Mouse (Mus musculus) forebrain, postnatal 0 days (tissue): ENCODE results near the gene Nhs. TPM values are rescaled to one million over a fixed set of nuclear protein-coding genes. Genes with fewer than 3 reads are reported as not detected.
"Not testable (repeated sequence)": the region's sequence is repeated elsewhere in the genome, so short reads cannot be mapped to it uniquely, and the experiment has no call there.

Experiments
- ATAC-seq: fragments of 200-750 bp; cut with Nextera tagmentation; 2 replicates; pipeline ENCODE4 v1.8.0; 2017; ENCODE audit warnings: mild to moderate bottlenecking, moderate library complexity
- DNase-seq: peaks from one replicate; pipeline ENCODE4 v3.0.0-alpha.2; 2015
- H3K27ac ChIP-seq: fragments of 300-500 bp; sonication (generic); 2 replicates; pipeline ENCODE4 v1.5.1; 2014; ENCODE audit warnings: low read depth, mild to moderate bottlenecking, antibody characterized with exemption, low read length, moderate library complexity, mixed read lengths
- H3K27me3 ChIP-seq: fragments of 300-500 bp; sonication (generic); 2 replicates; pipeline ENCODE4 v1.6.1; 2014; ENCODE audit warnings: mild to moderate bottlenecking, low read length, mixed read lengths; ENCODE audit not compliant: insufficient read depth
- H3K36me3 ChIP-seq: fragments of 300-500 bp; sonication (generic); 2 replicates; pipeline ENCODE4 v1.6.1; 2014; ENCODE audit warnings: mild to moderate bottlenecking, moderate library complexity; ENCODE audit not compliant: insufficient read depth
- H3K4me1 ChIP-seq: fragments of 300-500 bp; sonication (generic); 2 replicates; pipeline ENCODE4 v1.6.1; 2014; ENCODE audit warnings: antibody characterized with exemption; ENCODE audit not compliant: insufficient read depth
- H3K4me2 ChIP-seq: fragments of 300-500 bp; sonication (generic); 2 replicates; pipeline ENCODE4 v1.6.1; 2014; ENCODE audit warnings: low read depth, mild to moderate bottlenecking, moderate library complexity
- H3K4me3 ChIP-seq: fragments of 300-500 bp; sonication (generic); 2 replicates; pipeline ENCODE4 v1.5.1; 2014; ENCODE audit warnings: low read depth, low read length, mixed read lengths
- H3K9ac ChIP-seq: fragments of 300-500 bp; sonication (generic); 2 replicates; pipeline ENCODE4 v1.6.1; 2014; ENCODE audit warnings: mild to moderate bottlenecking
- H3K9me3 ChIP-seq: fragments of 300-500 bp; sonication (generic); 2 replicates; pipeline ENCODE4 v1.6.1; 2016; ENCODE audit warnings: low read length
- CTCF ChIP-seq: sonication (generic); IDR thresholded peaks from 2 replicates; pipeline ENCODE4 v1.5.1; 2016; ENCODE audit warnings: antibody characterized with exemption, control low read depth, low read depth
- WGBS: fragments of 180-500 bp; shearing (Covaris S2); extraction: QIAGEN DNeasy Blood & Tissue Kit; methylation state at CpG from one replicate; pipeline ENCODE4 v1.1.7; 2014; 5-methylcytosine and 5-hydroxymethylcytosine counted together
- polyA plus RNA-seq: library from polyadenylated mRNA; unstranded; fragments of >200 nt; fragmentation: Nextera tagmentation; extraction: Ambion mirVana; gene quantifications from 2 replicates; pipeline ENCODE4 v1.2.1, GENCODE M21; 2015
- total RNA-seq: library from RNA; depleted of rRNA; stranded (reverse); fragments of >200 nt; gene quantifications from 2 replicates; pipeline ENCODE4 v1.2.3, GENCODE M21; 2014

The Nhs gene
- total and polyA plus RNA-seq, 2 experiments from 2014 or later: 1.9 to 9.4 TPM

DNA sequence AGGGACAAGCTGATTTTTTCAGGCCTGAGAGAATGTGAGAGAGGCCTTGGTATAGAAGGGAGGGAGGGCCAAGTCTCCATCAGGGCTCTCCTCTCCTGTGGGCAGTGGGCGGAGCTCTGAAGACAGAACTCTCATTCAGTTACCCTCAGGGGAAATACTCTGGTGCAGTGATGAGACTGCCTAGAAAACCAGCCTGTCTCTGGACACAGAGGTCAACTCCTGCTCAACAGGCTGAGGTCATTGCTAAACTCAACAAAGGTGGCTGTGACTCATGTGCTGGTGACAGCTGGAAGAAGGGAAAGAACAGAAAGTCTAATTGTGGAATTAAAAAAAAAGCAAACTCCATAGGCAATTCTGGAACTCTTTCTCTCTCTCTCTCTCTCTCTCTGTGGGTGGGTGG lies 282.4 kb downstream of the Nhs start:
- no peak for DNase-seq
- no peak for TF ChIP-seq CTCF
- no peak overlapping the region for H3K27ac ChIP-seq
- no peaks in the 10 kb centered on the region for H3K36me3 ChIP-seq
- H3K27me3 ChIP-seq: no peaks in the 10 kb centered on the region
- H3K4me1 ChIP-seq: no peaks in the 10 kb centered on the region
- no peak overlapping the region for H3K4me3 ChIP-seq
- H3K4me2 ChIP-seq: no peak overlapping the region
- H3K9me3 ChIP-seq: no peaks in the 10 kb centered on the region
- no peak for ATAC-seq
- no peak overlapping the region for H3K9ac ChIP-seq
- 76% methylated on average over 1 of the region's 1 CpGs for WGBS

DNA sequence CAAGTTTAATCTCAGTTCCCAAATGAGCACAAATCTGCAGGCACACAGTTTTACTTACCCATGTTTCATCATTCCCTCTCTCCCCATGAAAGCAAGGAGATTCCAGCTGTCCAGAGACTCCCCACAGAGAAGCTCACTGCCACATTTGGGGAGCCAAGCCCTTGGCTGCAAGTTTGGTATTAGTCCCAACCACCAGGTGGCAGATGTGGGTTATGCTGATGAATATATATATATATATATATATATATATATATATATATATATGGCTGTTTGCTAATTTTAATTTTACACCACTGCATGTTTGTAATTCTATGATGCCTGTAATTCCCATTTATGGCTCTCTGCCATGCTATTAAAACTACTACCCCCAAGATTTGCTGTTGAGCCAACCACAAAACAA lies 286.0 kb downstream of the Nhs start:
- ATAC-seq: no peak

DNA sequence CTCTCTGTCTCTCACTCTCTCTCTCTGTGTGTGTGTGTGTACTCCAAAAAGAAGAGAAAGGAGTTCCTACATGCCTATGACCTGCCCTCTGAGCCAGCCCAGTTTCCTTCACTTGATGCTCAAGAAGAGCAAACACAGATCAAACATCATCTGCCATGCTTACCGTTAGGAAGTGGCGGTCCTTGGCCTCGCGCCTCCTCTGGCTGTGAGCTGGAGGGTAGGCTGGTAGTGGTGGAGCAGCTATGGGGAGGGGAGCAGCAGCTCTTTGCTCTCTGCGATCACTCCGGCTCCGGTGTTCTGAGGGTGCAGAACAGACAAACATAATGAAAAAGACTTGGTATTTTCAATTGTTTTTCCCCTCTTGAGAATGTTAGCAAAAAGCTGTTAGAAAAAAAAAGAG lies 288.2 kb downstream of the Nhs start:
- Histone ChIP-seq H3K27ac (no peak overlapping the region), H3K4me1 (no peaks in the 10 kb centered on the region), H3K36me3 (no peaks in the 10 kb centered on the region), H3K9ac (no peak overlapping the region), H3K9me3 (no peaks in the 10 kb centered on the region), H3K27me3 (no peaks in the 10 kb centered on the region), H3K4me3 (no peak overlapping the region), H3K4me2 (no peak overlapping the region)
- DNase-seq: no peak
- ATAC-seq: no peak
- TF ChIP-seq CTCF: no peak
- 89% methylated on average over 7 of the region's 7 CpGs for WGBS

More for the DNA sequence above, 286.0 kb downstream of the Nhs start:
- no peak overlapping the region for H3K9ac ChIP-seq
- no peaks in the 10 kb centered on the region for H3K4me1 ChIP-seq
- H3K27ac ChIP-seq: no peak overlapping the region
- no peaks in the 10 kb centered on the region for H3K36me3 ChIP-seq
- no peaks in the 10 kb centered on the region for H3K9me3 ChIP-seq
- H3K4me2 ChIP-seq: no peak overlapping the region
- DNase-seq: no peak
- H3K4me3 ChIP-seq: no peak overlapping the region
- no peak for TF ChIP-seq CTCF
- H3K27me3 ChIP-seq: no peaks in the 10 kb centered on the region

DNA sequence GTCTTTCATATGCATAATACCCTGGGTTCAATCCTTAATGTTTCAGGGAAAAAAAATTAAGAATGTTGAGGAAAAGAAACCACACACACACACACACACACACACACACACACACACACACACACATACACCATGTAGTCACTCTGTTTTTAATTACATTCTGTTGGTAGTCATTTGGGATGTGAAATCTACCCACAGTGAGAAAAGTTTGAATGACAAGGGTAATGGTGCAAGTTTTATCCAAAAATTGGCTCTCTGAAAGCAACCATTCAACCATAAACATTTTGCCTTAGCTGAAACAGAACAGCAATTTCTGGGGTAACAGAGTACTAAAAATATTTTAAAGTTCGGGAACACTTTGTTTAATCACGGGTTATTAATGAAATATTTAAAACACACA lies 303.9 kb downstream of the Nhs start:
- Histone ChIP-seq H3K27ac (no peak overlapping the region), H3K36me3 (no peaks in the 10 kb centered on the region), H3K9me3 (no peaks in the 10 kb centered on the region), H3K4me2 (no peak overlapping the region), H3K27me3 (no peaks in the 10 kb centered on the region), H3K9ac (no peak overlapping the region), H3K4me3 (no peak overlapping the region), H3K4me1 (no peaks in the 10 kb centered on the region)
- DNase-seq: no peak
- ATAC-seq: no peak
- TF ChIP-seq CTCF: no peak
- 63% methylated on average over 2 of the region's 2 CpGs for WGBS

DNA sequence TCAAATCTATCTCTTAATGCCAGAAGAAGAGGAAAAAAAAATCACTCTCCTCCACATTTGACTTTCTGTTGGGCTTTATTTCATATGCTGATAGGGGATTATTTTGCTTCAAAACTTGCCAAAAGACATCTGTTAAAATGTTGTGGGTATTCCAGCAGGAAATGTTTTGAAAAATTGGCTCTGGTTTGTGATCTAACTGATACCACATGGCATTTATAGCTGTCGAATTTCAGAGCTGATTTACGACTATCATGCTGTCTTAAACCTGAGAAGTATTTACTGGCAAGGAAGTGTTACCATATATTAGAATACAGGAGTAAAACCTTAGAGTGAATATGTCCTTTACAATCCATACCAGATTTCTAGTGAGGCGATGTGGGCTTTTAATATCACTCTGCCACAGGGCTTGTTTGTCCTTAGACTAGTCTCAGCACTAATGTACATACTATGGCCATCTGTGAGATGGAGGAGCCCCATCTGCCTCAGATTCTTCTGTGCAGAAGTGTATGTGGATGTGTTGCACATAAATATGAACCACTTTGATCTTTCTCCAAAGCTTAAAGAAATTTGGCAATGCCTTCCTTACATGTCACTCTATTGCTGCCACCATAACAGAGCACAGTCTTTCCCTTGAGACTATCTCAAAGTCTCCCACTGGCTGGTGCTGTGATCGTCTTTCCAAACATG lies 305.8 kb downstream of the Nhs start:
- ATAC-seq (peak; percentile 74), DNase-seq (peak; percentile 37)
- Histone ChIP-seq H3K4me3 (no peak overlapping the region), H3K9me3 (no peaks in the 10 kb centered on the region), H3K4me1 (no peaks in the 10 kb centered on the region), H3K36me3 (no peaks in the 10 kb centered on the region), H3K4me2 (no peak overlapping the region), H3K9ac (no peak overlapping the region), H3K27ac (no peak overlapping the region), H3K27me3 (no peaks in the 10 kb centered on the region)
- WGBS: 60% methylated on average over 4 of the region's 4 CpGs
- no peak for TF ChIP-seq CTCF

DNA sequence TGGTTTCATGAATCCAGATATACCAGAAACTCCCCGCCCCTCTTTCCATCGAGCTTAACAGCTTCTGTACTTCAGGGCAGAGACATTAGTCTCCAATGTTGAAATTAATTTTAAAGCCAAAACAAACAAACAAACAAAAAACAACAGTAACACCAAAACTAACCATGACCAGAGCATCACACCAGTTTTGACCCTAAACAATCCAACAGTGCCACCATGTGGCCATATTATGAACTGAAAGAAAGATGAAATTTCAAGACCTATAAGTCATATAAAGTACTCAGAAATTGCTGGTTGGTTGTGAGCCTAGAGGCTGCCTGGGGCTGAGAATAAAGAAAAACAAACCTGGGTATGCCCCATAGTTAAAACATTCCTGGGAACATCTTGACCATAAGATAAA lies 333.3 kb downstream of the Nhs start:
- ATAC-seq, H3K27me3 ChIP-seq, H3K4me2 ChIP-seq, H3K9me3 ChIP-seq, H3K4me1 ChIP-seq, H3K9ac ChIP-seq, H3K27ac ChIP-seq, H3K36me3 ChIP-seq, H3K4me3 ChIP-seq: not testable (repeated sequence)
- 29% methylated on average over 2 of the region's 2 CpGs for WGBS
- peak; percentile 71 for DNase-seq
- peak; percentile 70 for TF ChIP-seq CTCF

DNA sequence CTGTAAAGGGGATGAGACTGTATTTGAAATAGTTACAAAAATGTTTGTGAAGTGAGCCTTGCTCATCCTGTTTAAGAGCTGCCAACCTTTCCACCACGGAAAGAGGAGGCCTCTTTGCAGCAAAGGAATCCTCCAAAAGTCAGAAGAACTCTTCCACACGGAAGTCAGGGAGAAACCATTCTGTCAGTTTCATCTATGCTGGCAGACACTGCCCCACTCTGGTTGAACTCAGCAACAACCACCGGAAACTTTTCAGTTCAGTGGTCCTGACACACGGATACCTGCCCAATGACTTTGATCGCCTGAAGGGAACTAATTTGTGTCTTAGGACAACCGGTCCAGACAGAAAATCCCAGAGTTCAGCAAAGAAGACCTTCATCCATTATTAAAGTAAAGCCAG lies 369.3 kb downstream of the Nhs start:
- ATAC-seq (no peak; the same call in 1 of the 2 replicates), DNase-seq (peak; percentile 60)
- Histone ChIP-seq H3K9me3 (no peaks in the 10 kb centered on the region), H3K27ac (no peak overlapping the region), H3K36me3 (no peaks in the 10 kb centered on the region), H3K4me3 (no peak overlapping the region), H3K4me2 (no peak overlapping the region), H3K27me3 (no peaks in the 10 kb centered on the region), H3K4me1 (no peaks in the 10 kb centered on the region), H3K9ac (no peak overlapping the region)
- TF ChIP-seq CTCF: peak; percentile 71
- WGBS: 32% methylated on average over 6 of the region's 6 CpGs
